Mouse (Mus musculus) liver, adult 2 months (tissue): ENCODE results near the gene Adamtsl3. TPM values are rescaled to one million over a fixed set of nuclear protein-coding genes. Genes with fewer than 3 reads are reported as not detected.

Source experiments
- DNase-seq: peaks from one replicate; pipeline ENCODE4 v3.0.0-alpha.2; 2011; ENCODE audit warnings: low read depth, low spot score; ENCODE audit errors: extremely low read depth
- H3K27ac ChIP-seq: fragments of 200-500 bp; replicated peaks from 2 replicates; pipeline ENCODE4 v1.5.1; 2012; ENCODE audit warnings: low read depth, mild to moderate bottlenecking, control low read depth, inconsistent platforms, low read length; ENCODE audit not compliant: insufficient read depth
- H3K27me3 ChIP-seq: fragments of 200-500 bp; 2 replicates; pipeline ENCODE4 v1.6.1; 2012; ENCODE audit warnings: mild to moderate bottlenecking, moderate library complexity, low read length, inconsistent platforms; ENCODE audit not compliant: control insufficient read depth, insufficient read depth
- H3K36me3 ChIP-seq: fragments of 200-500 bp; 2 replicates; pipeline ENCODE4 v1.6.1; 2012; ENCODE audit warnings: low read length, inconsistent platforms; ENCODE audit not compliant: control insufficient read depth, insufficient read depth
- H3K4me1 ChIP-seq: fragments of 200-500 bp; 2 replicates; pipeline ENCODE4 v1.6.1; 2011; ENCODE audit warnings: low read length; ENCODE audit not compliant: control insufficient read depth, insufficient read depth
- H3K4me3 ChIP-seq: fragments of 200-500 bp; 2 replicates; pipeline ENCODE4 v1.5.1; 2011; ENCODE audit warnings: low read depth, mild to moderate bottlenecking, control low read depth, low read length, moderate library complexity; ENCODE audit not compliant: insufficient read depth
- H3K79me2 ChIP-seq: fragments of 200-500 bp; 2 replicates; pipeline ENCODE4 v1.6.1; 2012; ENCODE audit warnings: inconsistent platforms, mild to moderate bottlenecking, low read length, moderate library complexity; ENCODE audit not compliant: control insufficient read depth, insufficient read depth
- H3K9ac ChIP-seq: fragments of 200-500 bp; 2 replicates; pipeline ENCODE4 v1.6.1; 2012; ENCODE audit warnings: low read depth, mild to moderate bottlenecking, control low read depth, inconsistent platforms, low read length
- CTCF ChIP-seq: fragments of 200-500 bp; IDR thresholded peaks from 2 replicates; pipeline ENCODE4 v1.5.1; 2011; ENCODE audit warnings: low read depth, low read length, control low read depth
- POLR2A ChIP-seq: fragments of 200-500 bp; IDR thresholded peaks from 2 replicates; pipeline ENCODE4 v1.6.1; 2011; ENCODE audit warnings: low read length, control low read depth; ENCODE audit not compliant: insufficient read depth; ENCODE audit errors: extremely low read depth
- WGBS: fragments of 180-500 bp; shearing (Covaris S2); methylation state at CpG from one replicate; pipeline ENCODE4 v1.1.7; 2018; 5-methylcytosine and 5-hydroxymethylcytosine counted together
- polyA plus RNA-seq: library from polyadenylated mRNA; depleted of rRNA; stranded (reverse); fragments of >200 nt; gene quantifications from 2 replicates; pipeline ENCODE4 v1.2.3, GENCODE M21; 2012
- total RNA-seq: library from RNA; depleted of rRNA; stranded (reverse); fragments of >200 nt; gene quantifications from 2 replicates; pipeline ENCODE4 v1.2.3, GENCODE M21; 2014

Gene Adamtsl3
- total and polyA plus RNA-seq, 2 experiments, result 0.09 to 0.11 TPM

GRCm38 (mm10) chr7:82478861-82479755 lies 143.6 kb downstream of the Adamtsl3 start:
- WGBS, result 60% methylated on average over 10 of the region's 10 CpGs
- Histone ChIP-seq H3K27ac (no peak overlapping the region), H3K4me1 (no peaks in the 10 kb centered on the region), H3K27me3 (no peaks in the 10 kb centered on the region), H3K4me3 (no peak overlapping the region), H3K79me2 (no peaks in the 10 kb centered on the region), H3K36me3 (no peaks in the 10 kb centered on the region), H3K9ac (no peak overlapping the region)
- TF ChIP-seq POLR2A, result no peak
- TF ChIP-seq CTCF, result no peak
- DNase-seq, result peak; percentile 29

GRCm38 (mm10) chr7:82483426-82483825 lies 147.9 kb downstream of the Adamtsl3 start:
- Histone ChIP-seq H3K79me2 (no peaks in the 10 kb centered on the region), H3K4me1 (no peaks in the 10 kb centered on the region), H3K27ac (no peak overlapping the region), H3K9ac (no peak overlapping the region), H3K4me3 (no peak overlapping the region), H3K27me3 (no peaks in the 10 kb centered on the region), H3K36me3 (no peaks in the 10 kb centered on the region)
- DNase-seq, result no peak
- WGBS, result 82% methylated on average over 3 of the region's 3 CpGs
- no peak for TF ChIP-seq POLR2A
- no peak for TF ChIP-seq CTCF

- H3K27ac ChIP-seq, result no peak overlapping the region
- H3K27me3 ChIP-seq, result no peaks in the 10 kb centered on the region
- H3K4me1 ChIP-seq, result no peaks in the 10 kb centered on the region
- no peak for DNase-seq
- no peak for TF ChIP-seq POLR2A
- no peak for TF ChIP-seq CTCF
- H3K36me3 ChIP-seq, result no peaks in the 10 kb centered on the region
- no peaks in the 10 kb centered on the region for H3K79me2 ChIP-seq
- H3K4me3 ChIP-seq, result no peak overlapping the region
- no peak overlapping the region for H3K9ac ChIP-seq
- WGBS, result 81% methylated on average over 5 of the region's 5 CpGs
Observed at GRCm38 (mm10) chr7:82484834-82485233, 149.3 kb downstream of the Adamtsl3 start.

GRCm38 (mm10) chr7:82485344-82485954 lies 150.0 kb downstream of the Adamtsl3 start:
- H3K27me3 ChIP-seq, result no peaks in the 10 kb centered on the region
- 51% methylated on average over 7 of the region's 7 CpGs for WGBS
- no peaks in the 10 kb centered on the region for H3K36me3 ChIP-seq

GRCm38 (mm10) chr7:82491018-82491417 lies 155.5 kb downstream of the Adamtsl3 start:
- H3K4me1 ChIP-seq, result no peaks in the 10 kb centered on the region
- no peak overlapping the region for H3K27ac ChIP-seq
- H3K36me3 ChIP-seq, result no peaks in the 10 kb centered on the region
- no peak overlapping the region for H3K9ac ChIP-seq
- H3K79me2 ChIP-seq, result no peaks in the 10 kb centered on the region
- no peak for DNase-seq
- no peak overlapping the region for H3K4me3 ChIP-seq
- no peaks in the 10 kb centered on the region for H3K27me3 ChIP-seq
- TF ChIP-seq POLR2A, result no peak
- no peak for TF ChIP-seq CTCF
- WGBS, result 84% methylated on average over 1 of the region's 1 CpGs

More at GRCm38 (mm10) chr7:82485344-82485954, 150.0 kb downstream of the Adamtsl3 start:
- H3K9ac ChIP-seq, result no peak overlapping the region
- H3K27ac ChIP-seq, result no peak overlapping the region
- no peak for TF ChIP-seq CTCF
- no peak for TF ChIP-seq POLR2A
- no peak overlapping the region for H3K4me3 ChIP-seq
- H3K4me1 ChIP-seq, result no peaks in the 10 kb centered on the region
- no peaks in the 10 kb centered on the region for H3K79me2 ChIP-seq
- DNase-seq, result no peak

GRCm38 (mm10) chr7:82492881-82493280 lies 157.4 kb downstream of the Adamtsl3 start:
- H3K36me3 ChIP-seq, result no peaks in the 10 kb centered on the region
- H3K4me1 ChIP-seq, result no peaks in the 10 kb centered on the region
- DNase-seq, result no peak
- TF ChIP-seq POLR2A (no peak), CTCF (no peak)
- no peaks in the 10 kb centered on the region for H3K79me2 ChIP-seq
- no peak overlapping the region for H3K27ac ChIP-seq
- H3K4me3 ChIP-seq, result no peak overlapping the region
- no peak overlapping the region for H3K9ac ChIP-seq
- 89% methylated on average over 12 of the region's 12 CpGs for WGBS
- no peaks in the 10 kb centered on the region for H3K27me3 ChIP-seq
